Mouse (Mus musculus) activated CD4-positive, CD25-positive, alpha-beta regulatory T cell (primary cell): ENCODE measurements around the gene Prap1. TPM values are rescaled to one million over a fixed set of nuclear protein-coding genes. Genes with fewer than 3 reads are reported as not detected.

Source experiments
- polyA plus RNA-seq, 2 experiments: library from polyadenylated mRNA; unstranded; fragments of 100-300 nt; shearing (Covaris generic); gene quantifications; one replicate each; pipeline ENCODE4 v1.2.1; 2017

The Prap1 gene
- polyA plus RNA-seq, result not detected

DNA sequence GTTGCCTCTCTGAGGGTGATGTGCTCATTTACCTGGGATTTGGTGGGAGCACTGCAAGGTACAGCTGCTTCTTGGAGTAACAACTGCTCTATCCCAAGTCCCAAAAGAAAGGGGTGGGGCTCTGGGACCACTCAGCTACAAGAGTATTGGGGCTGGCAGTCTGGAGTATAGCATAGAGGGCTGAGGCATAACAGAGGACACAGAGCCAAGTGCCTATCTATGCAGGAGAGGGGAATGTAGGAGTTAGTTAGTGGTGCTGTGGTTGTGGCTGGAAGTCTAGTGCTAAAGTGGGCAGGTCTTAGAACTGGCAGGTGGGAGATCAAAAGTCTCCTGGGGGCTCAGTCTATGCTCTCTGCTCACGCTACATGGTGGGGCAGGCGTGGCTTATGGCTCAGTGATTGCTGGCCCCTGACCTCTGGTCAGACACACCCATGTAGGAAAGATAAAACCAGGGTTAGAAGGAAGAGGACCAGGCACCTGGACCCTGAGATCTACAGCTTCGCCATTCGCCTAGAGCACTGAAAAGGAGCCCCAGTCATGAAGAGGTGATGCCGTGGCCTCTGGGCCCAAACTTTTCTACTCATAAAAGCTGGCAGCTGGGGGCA lies at the start of gene Prap1:
Gene Prap1, plus strand, starts transcription at position 472 of the 605 bp plus-strand sequence.

GRCm38 (mm10) chr7:140048361-140049114 lies 44.7 kb upstream of the Prap1 start, which contains the start of gene Msx3:
Gene Msx3 (minus strand): TSS chr7:140049089.

DNA sequence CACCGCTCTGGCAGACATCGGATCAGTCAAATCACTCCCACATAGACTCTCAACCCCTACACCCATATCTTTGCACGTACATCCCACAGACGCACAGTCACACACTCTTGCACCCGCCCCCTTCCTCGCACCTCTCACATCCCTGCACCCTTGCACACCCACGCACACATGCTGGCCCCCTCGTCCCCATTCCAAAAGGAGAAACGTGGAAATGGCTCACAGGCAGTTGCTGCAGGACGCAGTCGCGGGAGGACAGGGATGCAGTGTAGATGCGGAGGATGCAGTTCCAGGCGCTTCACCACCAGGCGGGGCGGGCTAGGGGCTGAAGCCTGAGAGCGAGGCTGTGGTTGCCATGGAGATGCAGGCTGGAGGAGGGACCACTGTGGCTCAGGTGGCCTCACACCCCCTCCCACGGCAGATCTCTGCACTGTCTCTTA lies 10.9 kb upstream of the Prap1 start, which contains the start of gene Caly:
Gene Caly, minus strand, starts transcription at position 307 of the 437 bp plus-strand sequence.

DNA sequence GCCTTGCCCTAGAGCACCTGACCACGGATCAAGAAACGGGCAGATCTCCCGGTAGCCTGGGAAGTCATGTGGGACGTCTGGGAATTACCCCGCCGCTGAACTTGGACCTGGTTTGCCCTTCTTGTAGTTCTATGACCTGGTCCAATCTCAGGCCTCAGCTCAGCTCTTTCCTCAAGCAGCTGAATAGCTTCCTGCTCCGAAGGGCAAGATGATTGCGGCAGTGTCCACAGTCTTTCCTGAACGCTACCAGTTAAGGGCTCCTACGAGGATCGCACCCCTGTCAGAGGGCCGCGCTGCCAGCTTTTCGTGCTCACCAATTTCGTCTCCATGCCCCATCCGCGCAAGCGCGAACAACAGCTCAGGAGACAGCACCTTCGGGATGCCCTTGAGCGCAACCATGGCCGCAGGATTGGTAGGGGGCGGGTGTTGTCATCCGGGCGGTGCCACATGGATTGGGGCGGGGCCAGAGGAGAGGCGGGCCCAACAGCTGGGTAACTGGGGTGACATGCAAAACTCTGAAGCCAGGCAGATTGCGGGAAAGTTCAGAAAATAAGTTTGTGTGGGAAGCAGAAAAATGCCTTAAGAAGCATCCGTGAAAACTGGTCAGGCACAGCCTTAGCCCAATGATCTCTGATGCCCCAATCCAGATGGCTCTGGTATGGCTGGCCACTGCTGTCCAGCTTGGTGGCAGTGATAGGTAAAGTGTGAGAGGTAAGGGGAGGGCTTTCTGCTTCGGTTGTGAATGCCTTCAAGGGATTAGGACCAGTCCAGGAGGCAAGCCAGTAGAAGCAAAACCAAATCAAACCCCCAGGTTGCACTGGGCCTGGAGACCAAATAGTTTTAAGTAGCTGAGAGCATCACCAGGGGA lies 9.0 kb downstream of the Prap1 start, which contains the start of gene Fuom:
Gene Fuom, minus strand, starts transcription at position 449 of the 868 bp plus-strand sequence.

GRCm38 (mm10) chr7:140115583-140116328 lies 22.6 kb downstream of the Prap1 start, which contains the start of gene Paox:
Gene Paox (plus strand): TSS chr7:140115799.

DNA sequence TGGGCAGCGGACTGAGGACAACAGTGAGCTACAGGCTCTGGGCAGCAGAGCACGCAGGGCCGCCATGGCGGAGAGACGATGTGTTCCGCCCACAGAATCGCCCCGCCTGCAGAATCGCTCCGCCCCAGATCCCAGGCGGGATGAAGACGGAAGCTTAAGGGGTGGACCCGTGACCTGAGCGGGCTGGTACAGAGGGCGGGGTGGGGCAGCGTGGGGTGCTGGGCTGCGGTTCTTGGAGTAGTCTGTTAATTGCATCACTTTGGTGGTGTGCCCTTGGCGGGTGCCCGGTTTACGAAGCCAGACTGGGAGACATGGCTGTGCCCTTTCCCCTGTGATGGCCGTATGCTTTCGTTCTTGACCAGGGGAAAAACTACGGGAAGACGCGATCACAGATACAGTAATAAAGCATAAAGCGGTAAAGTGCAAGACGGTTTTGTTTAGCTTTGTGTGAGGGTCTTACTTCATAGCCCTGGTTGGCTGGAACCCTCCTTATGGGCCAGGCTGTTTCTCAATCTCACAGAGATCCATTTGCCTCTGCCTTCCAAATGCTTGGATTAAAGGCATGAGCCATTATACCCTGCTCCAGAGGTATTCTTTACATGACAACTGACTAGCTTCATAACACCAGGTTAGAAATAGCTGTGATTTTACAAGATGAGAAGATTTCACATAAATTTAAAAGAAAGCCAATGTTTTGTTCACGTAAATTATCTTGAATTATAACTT lies 23.3 kb downstream of the Prap1 start, which contains the start of gene Echs1:
Gene Echs1, minus strand, starts transcription at position 148 of the 726 bp plus-strand sequence.

DNA sequence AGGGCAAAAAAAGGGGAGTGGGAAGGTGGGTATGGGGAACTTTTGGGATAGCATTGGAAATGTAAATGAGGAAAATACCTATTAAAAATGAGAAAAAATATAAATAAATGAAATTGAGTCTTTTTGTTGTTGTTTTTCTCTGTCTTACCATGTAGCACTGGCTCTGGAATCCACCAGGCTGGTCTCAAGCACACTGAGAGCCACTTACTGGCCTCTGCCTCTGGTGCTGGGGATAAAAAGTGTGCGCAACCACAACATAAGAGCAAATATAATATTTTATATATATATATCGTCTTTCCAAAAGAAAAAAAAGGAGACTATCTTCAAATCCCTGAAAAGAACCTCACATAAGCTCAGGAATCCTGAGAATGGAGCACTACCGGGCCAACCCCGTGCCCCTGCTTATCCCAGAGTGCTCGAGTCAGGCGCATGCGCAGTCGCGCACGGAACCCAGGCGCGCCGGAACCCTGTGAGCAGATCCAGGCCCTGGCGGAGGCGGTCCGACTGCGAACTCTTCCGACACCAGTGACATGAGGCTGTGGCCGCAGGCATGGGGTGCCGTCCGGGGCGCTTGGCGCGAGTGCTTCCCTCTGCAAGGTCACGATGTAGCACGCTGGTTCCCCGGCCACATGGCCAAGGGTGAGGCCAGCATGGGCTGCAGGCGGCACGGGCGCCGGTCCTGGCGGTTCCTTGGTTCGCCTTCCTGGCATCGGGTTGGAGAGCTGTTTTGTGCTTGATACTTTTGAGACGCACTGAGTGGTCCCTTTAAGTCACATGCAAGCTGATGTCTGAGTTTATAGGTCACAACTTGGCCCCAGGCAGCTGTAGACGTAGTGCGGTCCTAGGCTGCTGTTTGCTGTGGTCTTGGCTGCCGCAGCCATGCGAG lies 44.2 kb downstream of the Prap1 start, which contains the start of gene Mtg1:
Gene Mtg1, plus strand, starts transcription at position 430 of the 886 bp plus-strand sequence.

Other genes with a start within 250 kb of the Prap1 start
- under 1 TPM; 0.31 to 0.74 TPM for gene Kndc1, start 198.7 kb upstream of the Prap1 start, polyA plus RNA-seq
- gene Utf1, start 149.6 kb upstream of the Prap1 start, polyA plus RNA-seq, result 1 to 10 TPM; 1.6 to 2.6 TPM
- under 1 TPM; 0.22 to 0.44 TPM for gene 6430531B16Rik, start 114.6 kb upstream of the Prap1 start, polyA plus RNA-seq
- 10 to 100 TPM; 20.5 to 21.8 TPM for gene Adam8, start 100.8 kb upstream of the Prap1 start, polyA plus RNA-seq
- gene Zfp511, start 57.0 kb upstream of the Prap1 start, polyA plus RNA-seq, result 10 to 100 TPM; 46.4 to 48.1 TPM
- gene Tubgcp2, start 56.7 kb upstream of the Prap1 start, polyA plus RNA-seq, result 10 to 100 TPM; 29.9 to 32.9 TPM
- not detected for gene Msx3, start 44.3 kb upstream of the Prap1 start, polyA plus RNA-seq
- not detected for gene Caly, start 10.8 kb upstream of the Prap1 start, polyA plus RNA-seq
- gene Fuom, start 9.0 kb downstream of the Prap1 start, polyA plus RNA-seq, result 10 to 100 TPM; 13.4 to 15.1 TPM
- gene Paox, start 22.4 kb downstream of the Prap1 start, polyA plus RNA-seq, result 1 to 10 TPM; 5.1 to 9.2 TPM
- 10 to 100 TPM; 54.2 to 70.6 TPM for gene Echs1, start 23.1 kb downstream of the Prap1 start, polyA plus RNA-seq
- 10 to 100 TPM; 21.0 to 44.0 TPM for gene Mtg1, start 44.2 kb downstream of the Prap1 start, polyA plus RNA-seq
- gene Sprn, start 61.5 kb downstream of the Prap1 start, polyA plus RNA-seq, result not detected
- not detected for gene Olfr522, start 71.4 kb downstream of the Prap1 start, polyA plus RNA-seq
- gene Olfr523, start 79.8 kb downstream of the Prap1 start, polyA plus RNA-seq, result not detected
- under 1 TPM in 1 of 2 experiments, not detected in 1; 0.18 TPM for gene Olfr524, start 112.6 kb downstream of the Prap1 start, polyA plus RNA-seq
- under 1 TPM in 1 of 2 experiments, not detected in 1; 0.29 TPM for gene Cd163l1, start 124.9 kb downstream of the Prap1 start, polyA plus RNA-seq
- 1 to 10 TPM in 1 of 2 experiments, not detected in 1; 1.1 TPM for gene 5830411N06Rik, start 153.9 kb downstream of the Prap1 start, polyA plus RNA-seq
- under 1 TPM in 1 of 2 experiments, not detected in 1; 0.10 TPM for gene Olfr525, start 227.5 kb downstream of the Prap1 start, polyA plus RNA-seq
- gene Olfr527, start 240.6 kb downstream of the Prap1 start, polyA plus RNA-seq, result not detected